Comparison of ENCODE assay signal across 7 mouse cellular contexts in the genomic region with DNA sequence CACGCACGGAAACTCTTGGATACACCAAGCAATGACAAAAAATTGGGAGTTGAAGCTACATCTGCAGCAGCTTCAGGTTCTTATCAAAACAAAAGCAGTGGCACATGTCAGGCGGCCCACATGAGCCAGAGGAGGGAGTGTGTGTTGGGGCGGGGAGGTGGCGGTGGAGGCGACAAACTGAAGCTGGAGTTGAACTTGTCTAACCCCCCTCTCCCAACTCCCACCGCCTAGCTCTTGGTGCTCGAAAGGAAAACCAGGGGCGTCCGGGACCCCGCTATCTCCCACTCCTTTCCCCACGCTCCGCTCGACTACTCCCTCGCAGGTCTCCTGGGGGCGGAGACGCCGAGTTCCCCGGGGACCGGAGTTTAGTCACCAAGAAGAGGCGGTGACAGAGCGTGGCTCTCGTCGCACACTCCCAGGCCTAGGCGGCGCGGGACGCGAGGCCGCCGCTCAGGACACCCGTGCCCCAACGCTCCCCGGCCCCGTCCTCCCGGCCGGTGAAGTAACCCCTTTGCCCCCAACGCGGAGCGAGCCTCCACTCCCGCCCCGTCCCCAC. TPM values are rescaled to one million over a fixed set of nuclear protein-coding genes. Genes with fewer than 3 reads are reported as not detected.
DNase-seq lines count a peak whose midpoint lies in the region; ATAC-seq and TF ChIP-seq lines count a peak whose summit lies in the region.

No protein-coding gene starts in this region.

- intact Hi-C loops in left cerebral cortex, postnatal 25 days (cut with DNase I): loop anchor here (5.0 kb wide), 1 partner anchor 122 kb away; the partner anchor contains the start of gene Cfl2

- DNase-seq in NIH3T3 (ENCODE audit: low read depth): peak; percentile 52
- peak; percentile 77 for DNase-seq in c-Kit-positive CD71-positive TER-119-positive erythroid progenitor cells, embryonic 14.5 days (ENCODE audit: low spot score)
- peak; percentile 55 for DNase-seq in forebrain, postnatal 0 days
- DNase-seq in hindbrain, embryonic 11.5 days (ENCODE audit: low spot score): peak; percentile 76
- DNase-seq in left cerebral cortex, postnatal 25 days (ENCODE audit: low spot score in 2 of 2): peak; percentile 41 to 47
- peak; percentile 29 for DNase-seq in right cerebral cortex, postnatal 14 days

- peak overlapping the region; percentile 89 for H3K4me2 ChIP-seq in forebrain, postnatal 0 days (ENCODE audit: low read depth)
- peak overlapping the region; percentile 92 for H3K4me2 ChIP-seq in hindbrain, embryonic 11.5 days (replicated peaks; ENCODE audit: low read depth, low read length)

- no peaks in the 10 kb centered on the region for H3K27me3 ChIP-seq in forebrain, postnatal 0 days (ENCODE audit: insufficient read depth, low read length)
- no peaks in the 10 kb centered on the region for H3K27me3 ChIP-seq in hindbrain, embryonic 11.5 days (ENCODE audit: control insufficient read depth, insufficient read depth, low read length)

- ATAC-seq in forebrain, postnatal 0 days: peak; percentile 75
- peak; percentile 74 for ATAC-seq in hindbrain, embryonic 11.5 days (ENCODE audit: low FRiP score)
- ATAC-seq in megakaryocyte progenitor cell, adult 5-6 weeks (replicated peaks; ENCODE audit: poor library complexity): peak; percentile 69

- 2% methylated on average over 42 of the region's 42 CpGs for WGBS in forebrain, postnatal 0 days
- WGBS in hindbrain, embryonic 11.5 days: under 1% methylated on average over 40 of the region's 42 CpGs

- peak overlapping the region; percentile 75 for H3K27ac ChIP-seq in forebrain, postnatal 0 days (ENCODE audit: low read depth, low read length)
- peak overlapping the region; percentile 88 for H3K27ac ChIP-seq in hindbrain, embryonic 11.5 days (ENCODE audit: low read depth, low read length)

- H3K36me3 ChIP-seq in forebrain, postnatal 0 days (ENCODE audit: insufficient read depth): no peaks in the 10 kb centered on the region
- no peaks in the 10 kb centered on the region for H3K36me3 ChIP-seq in hindbrain, embryonic 11.5 days (ENCODE audit: control insufficient read depth, insufficient read depth, low read length)

- no peaks in the 10 kb centered on the region for H3K4me1 ChIP-seq in forebrain, postnatal 0 days (ENCODE audit: insufficient read depth)
- no peaks in the 10 kb centered on the region for H3K4me1 ChIP-seq in hindbrain, embryonic 11.5 days (replicated peaks; ENCODE audit: control insufficient read depth, insufficient read depth, low read length)

- peak overlapping the region; percentile 83 for H3K4me3 ChIP-seq in forebrain, postnatal 0 days (ENCODE audit: low read depth, low read length)
- H3K4me3 ChIP-seq in hindbrain, embryonic 11.5 days (ENCODE audit: low read depth, low read length): peak overlapping the region; percentile 93

- no peak for TF ChIP-seq CTCF in forebrain, postnatal 0 days (IDR thresholded peaks at IDR 0.05; ENCODE audit: low read depth)

- peak overlapping the region; percentile 62 for H3K9ac ChIP-seq in forebrain, postnatal 0 days
- H3K9ac ChIP-seq in hindbrain, embryonic 11.5 days (ENCODE audit: low read depth, low read length): peak overlapping the region; percentile 93

- H3K9me3 ChIP-seq in forebrain, postnatal 0 days (ENCODE audit: low read length): no peaks in the 10 kb centered on the region
- no peaks in the 10 kb centered on the region for H3K9me3 ChIP-seq in hindbrain, embryonic 11.5 days (ENCODE audit: control insufficient read depth, low read length)

RNA-seq across cellular contexts. Expression of gene Gm20403, which starts 1.6 kb away (rescaled TPM):
- total RNA-seq in forebrain, postnatal 0 days (2014; rRNA removed): not detected in 2 replicates
- polyA plus RNA-seq in forebrain, postnatal 0 days (2015; fragmentation: Nextera tagmentation; extraction: Ambion mirVana): not detected in 2 replicates
- polyA plus RNA-seq in hindbrain, embryonic 11.5 days (2014; fragmentation: Nextera tagmentation; extraction: Ambion mirVana): not detected in 2 replicates
- total RNA-seq in left cerebral cortex, postnatal 25 days (2021): not detected
- not detected in 2 replicates for total RNA-seq in megakaryocyte progenitor cell, adult 5-6 weeks (2015)
- total RNA-seq in megakaryocyte progenitor cell, adult 5-6 weeks (2017): not detected in 2 replicates

RNA-seq across cellular contexts. Expression of gene Baz1a, which starts 29.4 kb away (rescaled TPM):
- total RNA-seq in forebrain, postnatal 0 days (2014; rRNA removed): 3.3 and 5.5 TPM in 2 replicates
- 3.4 and 4.3 TPM in 2 replicates for polyA plus RNA-seq in forebrain, postnatal 0 days (2015; fragmentation: Nextera tagmentation; extraction: Ambion mirVana)
- 29.0 and 42.1 TPM in 2 replicates for polyA plus RNA-seq in hindbrain, embryonic 11.5 days (2014; fragmentation: Nextera tagmentation; extraction: Ambion mirVana)
- total RNA-seq in left cerebral cortex, postnatal 25 days (2021): 1 to 10 TPM; 3.5 to 5.1 TPM
- total RNA-seq in megakaryocyte progenitor cell, adult 5-6 weeks (2015): 367 and 372 TPM in 2 replicates
- 151 and 171 TPM in 2 replicates for total RNA-seq in megakaryocyte progenitor cell, adult 5-6 weeks (2017)

Comparison
In these comparisons a context has a peak if more than half of its experiments do, and no peak if none do; other contexts are left out.
1. Peak in every context shown above with its lines: DNase-seq, ATAC-seq, H3K4me3 ChIP-seq and H3K27ac ChIP-seq.
2. RNA of gene Baz1a, which starts 29.4 kb away (total RNA-seq): 151 to 372 TPM in megakaryocyte progenitor cell, adult 5-6 weeks; 3.3 to 5.5 TPM in forebrain, postnatal 0 days and 3.5 to 5.1 TPM in left cerebral cortex, postnatal 25 days; every median in the first group is over 10 times any median in the second.